Mouse (Mus musculus) ES-Bruce4 (cell line): ENCODE data around the gene Rab11fip4.

Experiments used
- CTCF ChIP-seq: IDR thresholded peaks from one replicate; pipeline ENCODE4 v1.8.1; 2011; ENCODE audit warnings: low read depth, low read length
- EP300 ChIP-seq: IDR thresholded peaks from 2 replicates; pipeline ENCODE4 v1.6.1; 2011; ENCODE audit warnings: low read depth, low read length; ENCODE audit not compliant: insufficient read depth

DNA sequence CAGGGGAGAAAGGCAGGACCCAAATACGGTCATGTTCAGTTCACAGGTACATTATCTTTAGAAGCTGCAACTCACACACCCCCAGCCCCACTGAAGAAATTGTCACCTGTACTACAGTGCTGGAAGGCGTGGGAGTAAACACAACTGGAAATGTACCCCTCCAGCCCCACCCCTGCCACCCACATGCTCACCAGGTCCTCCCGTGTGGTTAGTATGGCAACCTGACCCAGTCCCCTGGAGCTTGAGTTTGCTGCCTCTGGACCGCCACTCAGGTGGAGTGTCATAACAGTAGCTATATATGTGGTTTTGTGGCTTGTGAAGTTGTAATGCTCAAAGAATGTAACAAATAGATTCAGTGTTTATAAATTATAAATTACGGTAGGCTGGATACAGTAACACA is 107.1 kb downstream of the Rab11fip4 start:
- TF ChIP-seq CTCF (no peak), EP300 (no peak)
